Mouse (Mus musculus) urinary bladder, postnatal 14 days (tissue): ENCODE measurements around the gene Lmo1.
"Not testable (repeated sequence)": the region's sequence is repeated elsewhere in the genome, so short reads cannot be mapped to it uniquely, and the experiment has no call there.

Experiments
- DNase-seq: peaks from one replicate; pipeline ENCODE4 v3.0.0; 2021; ENCODE audit warnings: low spot score

Gene Lmo1

GRCm38 (mm10) chr7:109104894-109105293 is 70.1 kb downstream of the Lmo1 start:
- no peak for DNase-seq

GRCm38 (mm10) chr7:109101167-109101566 is 73.8 kb downstream of the Lmo1 start:
- DNase-seq, result no peak

GRCm38 (mm10) chr7:109098145-109099018 is 76.6 kb downstream of the Lmo1 start:
- peak; percentile 26 for DNase-seq

DNA sequence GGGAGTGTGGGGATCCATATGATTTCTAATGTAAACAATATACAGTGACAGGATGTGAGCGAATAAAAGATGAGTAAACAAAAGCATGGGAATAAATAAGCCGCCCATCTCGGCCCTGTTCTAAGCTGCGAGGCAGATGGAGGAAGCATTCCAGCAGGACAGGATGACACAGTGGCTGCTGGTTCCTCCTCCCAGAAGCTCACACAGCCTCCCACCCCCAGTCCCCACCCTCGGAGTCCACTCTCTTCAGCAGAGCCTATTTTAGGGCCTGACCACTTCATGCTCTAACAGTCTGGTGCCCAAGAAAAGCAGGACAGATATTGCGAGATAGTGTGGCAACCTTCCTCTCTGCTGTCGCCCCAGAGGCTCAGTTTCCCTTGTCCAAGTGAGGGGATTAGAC is 77.8 kb downstream of the Lmo1 start:
- DNase-seq, result no peak

GRCm38 (mm10) chr7:109096618-109097017 is 78.4 kb downstream of the Lmo1 start:
- DNase-seq, result no peak

DNA sequence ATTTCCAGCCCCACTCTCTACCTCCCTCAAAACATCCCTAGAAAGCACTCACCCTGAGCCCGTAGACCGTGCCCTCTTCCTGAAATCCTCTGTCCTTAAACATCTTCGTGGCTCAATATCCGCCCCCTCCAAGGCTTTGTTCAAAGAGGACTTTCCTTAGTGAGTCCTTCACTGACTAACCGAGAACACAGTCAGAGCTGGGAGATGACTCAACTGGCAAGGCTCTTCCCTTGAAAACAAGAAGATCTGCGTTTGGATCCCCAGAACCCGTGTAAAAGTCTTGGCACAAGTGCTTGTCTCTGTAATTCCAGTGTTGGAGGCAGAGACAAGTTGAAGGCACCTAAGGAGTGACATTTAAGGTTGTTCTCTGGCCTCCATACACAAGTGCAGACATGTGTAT is 80.7 kb downstream of the Lmo1 start:
- DNase-seq, result no peak

GRCm38 (mm10) chr7:109091316-109091715 is 83.7 kb downstream of the Lmo1 start:
- DNase-seq, result not testable (repeated sequence)
